In the genomic region with DNA sequence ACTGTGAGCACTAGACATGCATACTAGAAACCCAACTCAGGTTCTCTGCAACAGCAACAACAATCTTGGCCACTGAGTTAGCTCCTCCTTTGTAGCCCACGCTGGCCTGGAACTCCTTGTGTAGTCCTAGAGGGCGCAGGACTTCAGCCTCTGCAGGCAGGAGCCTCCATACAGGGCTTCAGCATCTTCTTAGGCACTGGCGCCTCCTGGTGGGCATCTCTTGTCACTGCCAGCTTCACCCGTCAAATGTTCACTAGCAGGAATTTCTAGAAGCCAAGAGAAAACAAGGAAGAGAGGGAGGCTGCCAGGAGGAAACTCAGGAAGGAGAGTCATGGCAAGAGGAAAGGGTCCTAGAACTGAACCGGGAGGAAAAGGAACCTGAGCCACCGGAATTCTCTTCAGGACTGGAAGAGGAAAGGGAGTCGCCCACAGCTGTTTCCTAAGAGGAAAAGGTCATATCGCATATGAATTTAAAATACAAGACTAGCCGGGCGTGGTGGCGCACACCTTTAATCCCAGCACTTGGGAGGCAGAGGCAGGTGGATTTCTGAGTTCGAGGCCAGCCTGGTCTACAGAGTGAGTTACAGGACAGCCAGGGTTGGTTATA, we compare ENCODE assay signal across 8 mouse cellular contexts. TPM values are rescaled to one million over a fixed set of nuclear protein-coding genes. Genes with fewer than 3 reads are reported as not detected.
DNase-seq lines count a peak whose midpoint lies in the region; ATAC-seq and TF ChIP-seq lines count a peak whose summit lies in the region.

No protein-coding gene starts in this region.

- DNase-seq in forebrain, embryonic 10.5 days (ENCODE audit: extremely low spot score, low spot score): peak; percentile 88
- DNase-seq in cerebellum, postnatal 25 days: peak; percentile 90 to 93
- DNase-seq in gastrocnemius, adult 2 months: peak; percentile 88
- peak; percentile 78 to 85 for DNase-seq in left cerebral cortex, postnatal 36 days (ENCODE audit: low spot score in 2 of 2)
- DNase-seq in spleen, adult 12 weeks (ENCODE audit: low spot score): peak; percentile 69

- no peak overlapping the region for H3K9ac ChIP-seq in forebrain, embryonic 15.5 days (replicated peaks)
- no peak overlapping the region for H3K9ac ChIP-seq in intestine, postnatal 0 days (ENCODE audit: low read depth, low read length)
- H3K9ac ChIP-seq in midbrain, embryonic 13.5 days (replicated peaks): no peak overlapping the region

- no peaks in the 10 kb centered on the region for H3K4me1 ChIP-seq in forebrain, embryonic 10.5 days
- no peaks in the 10 kb centered on the region for H3K4me1 ChIP-seq in forebrain, embryonic 15.5 days
- H3K4me1 ChIP-seq in intestine, postnatal 0 days (replicated peaks; ENCODE audit: control insufficient read depth, insufficient read depth, low read length): no peaks in the 10 kb centered on the region
- no peaks in the 10 kb centered on the region for H3K4me1 ChIP-seq in midbrain, embryonic 13.5 days (replicated peaks)

- H3K9me3 ChIP-seq in forebrain, embryonic 10.5 days: peaks cover 5% of the 10 kb centered on the region; the same call in 1 of the 2 replicates
- no peaks in the 10 kb centered on the region for H3K9me3 ChIP-seq in forebrain, embryonic 15.5 days
- H3K9me3 ChIP-seq in intestine, postnatal 0 days (ENCODE audit: control insufficient read depth): no peaks in the 10 kb centered on the region
- no peaks in the 10 kb centered on the region for H3K9me3 ChIP-seq in midbrain, embryonic 13.5 days

- 44% methylated on average over 12 of the region's 12 CpGs for WGBS in forebrain, embryonic 10.5 days
- WGBS in forebrain, embryonic 15.5 days: 43% methylated on average over 12 of the region's 12 CpGs
- 33% methylated on average over 12 of the region's 12 CpGs for WGBS in intestine, postnatal 0 days
- WGBS in midbrain, embryonic 13.5 days: 41% methylated on average over 12 of the region's 12 CpGs

- H3K4me2 ChIP-seq in forebrain, embryonic 15.5 days (replicated peaks): no peak overlapping the region
- H3K4me2 ChIP-seq in intestine, postnatal 0 days (replicated peaks; ENCODE audit: low read depth): no peak overlapping the region
- no peak overlapping the region for H3K4me2 ChIP-seq in midbrain, embryonic 13.5 days (replicated peaks)

- peak; percentile 99 for TF ChIP-seq CTCF in gastrocnemius, adult 2 months (IDR thresholded peaks at IDR 0.05)
- TF ChIP-seq CTCF in intestine, postnatal 0 days (IDR thresholded peaks at IDR 0.05; ENCODE audit: low read depth): peak; percentile 99

- no peaks in the 10 kb centered on the region for H3K27me3 ChIP-seq in forebrain, embryonic 10.5 days (ENCODE audit: poor library complexity, severe bottlenecking)
- no peaks in the 10 kb centered on the region for H3K27me3 ChIP-seq in forebrain, embryonic 15.5 days
- no peaks in the 10 kb centered on the region for H3K27me3 ChIP-seq in intestine, postnatal 0 days (replicated peaks; ENCODE audit: control insufficient read depth, insufficient read depth, low read length)
- no peaks in the 10 kb centered on the region for H3K27me3 ChIP-seq in midbrain, embryonic 13.5 days

- H3K36me3 ChIP-seq in forebrain, embryonic 10.5 days (replicated peaks): no peaks in the 10 kb centered on the region
- H3K36me3 ChIP-seq in forebrain, embryonic 15.5 days: no peaks in the 10 kb centered on the region
- no peaks in the 10 kb centered on the region for H3K36me3 ChIP-seq in intestine, postnatal 0 days (ENCODE audit: control insufficient read depth, insufficient read depth)
- no peaks in the 10 kb centered on the region for H3K36me3 ChIP-seq in midbrain, embryonic 13.5 days

- intact Hi-C loops in gastrocnemius, adult 2 months (cut with DNase I): loop anchor here (2.0 to 10.0 kb wide), 3 partner anchors 50 to 210 kb away; no protein-coding TSS in a partner anchor
- intact Hi-C loops in left cerebral cortex, postnatal 36 days (cut with DNase I): loop anchor here (5.0 to 10.0 kb wide), 2 partner anchors 202 to 440 kb away; no protein-coding TSS in a partner anchor

- ATAC-seq in forebrain, embryonic 15.5 days (replicated peaks): no peak
- ATAC-seq in intestine, postnatal 0 days: peak; percentile 75
- peak; percentile 77 for ATAC-seq in midbrain, embryonic 13.5 days

- H3K27ac ChIP-seq in forebrain, embryonic 10.5 days: no peak overlapping the region
- H3K27ac ChIP-seq in forebrain, embryonic 15.5 days (replicated peaks): no peak overlapping the region
- H3K27ac ChIP-seq in gastrocnemius, adult 2 months: peak overlapping the region; percentile 24; the same call in 1 of the 2 replicates
- H3K27ac ChIP-seq in intestine, postnatal 0 days (ENCODE audit: low read depth, low read length): no peak overlapping the region
- H3K27ac ChIP-seq in midbrain, embryonic 13.5 days: no peak overlapping the region

- H3K4me3 ChIP-seq in forebrain, embryonic 10.5 days: no peak overlapping the region
- H3K4me3 ChIP-seq in forebrain, embryonic 15.5 days: no peak overlapping the region
- 0 out of 2 replicates have a peak overlapping the region, but pooled peaks have one; percentile 9 for H3K4me3 ChIP-seq in gastrocnemius, adult 2 months
- H3K4me3 ChIP-seq in intestine, postnatal 0 days (ENCODE audit: low read depth, low read length): no peak overlapping the region
- no peak overlapping the region for H3K4me3 ChIP-seq in midbrain, embryonic 13.5 days (replicated peaks)

RNA-seq across cellular contexts. Expression of a gene that starts 11.4 kb away (rescaled TPM):
- polyA plus RNA-seq in forebrain, embryonic 10.5 days (2016; fragmentation: Nextera tagmentation; extraction: Ambion mirVana): 3.4 and 4.6 TPM in 2 replicates
- 2.9 and 3.4 TPM in 2 replicates for polyA plus RNA-seq in forebrain, embryonic 15.5 days (2015; fragmentation: Nextera tagmentation; extraction: Ambion mirVana)
- 1 to 10 TPM; 3.4 to 3.9 TPM for total RNA-seq in gastrocnemius, adult 2 months (2021)
- 5.3 and 5.4 TPM in 2 replicates for polyA plus RNA-seq in intestine, postnatal 0 days (2015; fragmentation: Nextera tagmentation; extraction: Ambion mirVana)
- total RNA-seq in left cerebral cortex, postnatal 36 days (2021): 1 to 10 TPM; 5.9 to 7.1 TPM
- polyA plus RNA-seq in midbrain, embryonic 13.5 days (2015; fragmentation: Nextera tagmentation; extraction: Ambion mirVana): 2.0 TPM in 2 replicates

RNA-seq across cellular contexts. Expression of a gene that starts 16.4 kb away (rescaled TPM):
- polyA plus RNA-seq in forebrain, embryonic 10.5 days (2016; fragmentation: Nextera tagmentation; extraction: Ambion mirVana): 16.2 and 18.5 TPM in 2 replicates
- polyA plus RNA-seq in forebrain, embryonic 15.5 days (2015; fragmentation: Nextera tagmentation; extraction: Ambion mirVana): 22.8 and 24.7 TPM in 2 replicates
- 10 to 100 TPM; 13.6 to 14.7 TPM for total RNA-seq in gastrocnemius, adult 2 months (2021)
- polyA plus RNA-seq in intestine, postnatal 0 days (2015; fragmentation: Nextera tagmentation; extraction: Ambion mirVana): 9.9 and 10.1 TPM in 2 replicates
- 10 to 100 TPM; 20.1 to 20.2 TPM for total RNA-seq in left cerebral cortex, postnatal 36 days (2021)
- polyA plus RNA-seq in midbrain, embryonic 13.5 days (2015; fragmentation: Nextera tagmentation; extraction: Ambion mirVana): 22.1 and 23.4 TPM in 2 replicates

RNA-seq across cellular contexts. Expression of a gene that starts 30.0 kb away (rescaled TPM):
- polyA plus RNA-seq in forebrain, embryonic 10.5 days (2016; fragmentation: Nextera tagmentation; extraction: Ambion mirVana): 57.5 and 61.9 TPM in 2 replicates
- polyA plus RNA-seq in forebrain, embryonic 15.5 days (2015; fragmentation: Nextera tagmentation; extraction: Ambion mirVana): 17.8 and 20.1 TPM in 2 replicates
- 10 to 100 TPM; 15.0 to 24.0 TPM for total RNA-seq in gastrocnemius, adult 2 months (2021)
- polyA plus RNA-seq in intestine, postnatal 0 days (2015; fragmentation: Nextera tagmentation; extraction: Ambion mirVana): 8.3 and 8.8 TPM in 2 replicates
- 10 to 100 TPM; 20.5 to 25.5 TPM for total RNA-seq in left cerebral cortex, postnatal 36 days (2021)
- 20.5 and 21.8 TPM in 2 replicates for polyA plus RNA-seq in midbrain, embryonic 13.5 days (2015; fragmentation: Nextera tagmentation; extraction: Ambion mirVana)

RNA-seq across cellular contexts. Expression of a gene that starts 30.3 kb away (rescaled TPM):
- 87.8 and 91.0 TPM in 2 replicates for polyA plus RNA-seq in forebrain, embryonic 10.5 days (2016; fragmentation: Nextera tagmentation; extraction: Ambion mirVana)
- polyA plus RNA-seq in forebrain, embryonic 15.5 days (2015; fragmentation: Nextera tagmentation; extraction: Ambion mirVana): 131 TPM in 2 replicates
- 10 to 100 TPM; 17.8 to 19.5 TPM for total RNA-seq in gastrocnemius, adult 2 months (2021)
- 31.0 and 35.5 TPM in 2 replicates for polyA plus RNA-seq in intestine, postnatal 0 days (2015; fragmentation: Nextera tagmentation; extraction: Ambion mirVana)
- 100 to 1,000 TPM; 108 to 118 TPM for total RNA-seq in left cerebral cortex, postnatal 36 days (2021)
- polyA plus RNA-seq in midbrain, embryonic 13.5 days (2015; fragmentation: Nextera tagmentation; extraction: Ambion mirVana): 121 and 140 TPM in 2 replicates
